Mouse (Mus musculus) gastrocnemius, adult 2 months (tissue): ENCODE data around the gene Gemin7. TPM values are rescaled to one million over a fixed set of nuclear protein-coding genes. Genes with fewer than 3 reads are reported as not detected.

Source experiments
- DNase-seq: peaks from one replicate; pipeline ENCODE4 v3.0.0; 2022
- H3K27ac ChIP-seq: fragments of 200-600 bp; 2 replicates; pipeline ENCODE4 v1.8.1; 2022; ENCODE audit warnings: mild to moderate bottlenecking
- H3K4me3 ChIP-seq: fragments of 200-600 bp; 2 replicates; pipeline ENCODE4 v1.8.1; 2022; ENCODE audit warnings: mild to moderate bottlenecking, moderate library complexity
- CTCF ChIP-seq: fragments of 200-600 bp; IDR thresholded peaks from 2 replicates; pipeline ENCODE4 v1.8.1; 2022; ENCODE audit warnings: antibody characterized with exemption, mild to moderate bottlenecking, moderate library complexity
- intact Hi-C: fragments of 180-260 bp; cut with DNase I; formaldehyde crosslinking; loops from one replicate; pipeline ENCODE4 v1.15.1; 2025
- total RNA-seq, 2 experiments: library from RNA; stranded (reverse); gene quantifications; 2 replicates each; pipeline ENCODE4 v1.2.3; 2021

Gemin7 gene
- total RNA-seq, 2 experiments from 2014 or later, result 73.4 to 74.2 TPM

DNA sequence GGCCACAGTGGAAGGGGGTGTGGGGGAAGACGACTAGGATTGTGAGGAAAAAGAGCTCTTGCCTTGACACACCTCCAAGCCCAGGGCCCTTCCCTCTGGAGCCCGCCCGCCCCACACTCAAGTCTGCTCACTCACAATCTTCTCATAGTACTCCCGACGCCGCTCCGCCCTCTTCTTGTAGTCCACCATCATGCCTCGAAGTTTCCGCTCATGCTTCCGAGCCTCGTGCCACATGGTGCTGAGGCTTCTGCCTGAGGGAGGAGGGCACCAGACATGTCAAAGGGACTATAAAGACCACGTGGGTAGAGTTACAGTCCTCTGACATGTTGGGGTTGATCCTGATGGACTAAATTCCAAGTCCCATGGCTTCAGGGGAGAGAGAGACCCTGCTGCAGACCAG lies 25.7 kb upstream of the Gemin7 start:
- peak overlapping the region; percentile 86 for H3K4me3 ChIP-seq
- TF ChIP-seq CTCF, result no peak
- no peak overlapping the region for H3K27ac ChIP-seq
- DNase-seq, result no peak
- intact Hi-C loops, result no loop called here

GRCm38 (mm10) chr7:19600562-19600961 lies 23.2 kb upstream of the Gemin7 start:
- H3K4me3 ChIP-seq, result no peak overlapping the region
- no peak overlapping the region for H3K27ac ChIP-seq
- intact Hi-C loops, result no loop called here
- DNase-seq, result no peak
- no peak for TF ChIP-seq CTCF

DNA sequence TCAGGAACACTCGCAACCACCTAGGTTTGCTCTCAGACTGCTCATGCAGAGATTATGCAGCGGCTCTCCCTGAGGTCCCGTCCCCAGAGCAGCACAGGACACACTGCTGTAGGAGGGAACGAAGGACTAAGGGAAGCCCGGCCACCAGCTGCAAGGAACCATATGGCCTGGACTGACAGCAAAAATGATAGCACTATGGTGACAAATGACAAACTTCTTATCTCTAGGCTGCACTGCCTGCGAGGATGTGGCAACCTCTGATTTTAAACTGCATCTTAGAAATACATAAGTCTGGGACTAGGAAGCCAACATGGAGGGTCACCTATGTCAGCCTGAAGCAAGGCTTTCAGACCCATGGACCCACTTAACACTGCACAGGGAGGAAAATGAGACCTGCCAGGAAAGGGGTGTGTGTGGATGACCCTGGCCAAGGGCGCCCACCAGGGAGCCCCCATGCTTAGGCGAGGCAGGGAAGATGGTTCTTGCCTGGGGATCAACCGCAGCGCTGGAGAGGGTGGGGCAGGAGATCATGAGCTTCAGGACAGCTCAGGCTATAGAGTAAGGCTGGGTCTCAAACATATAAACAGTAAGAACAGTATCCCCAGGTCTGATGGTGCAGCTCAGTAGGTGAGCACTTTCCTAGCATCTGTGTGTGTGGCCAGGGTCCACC lies 15.8 kb upstream of the Gemin7 start:
- Histone ChIP-seq H3K4me3 (no peak overlapping the region), H3K27ac (no peak overlapping the region)
- intact Hi-C loops, result no loop called here
- TF ChIP-seq CTCF, result no peak
- DNase-seq, result no peak

DNA sequence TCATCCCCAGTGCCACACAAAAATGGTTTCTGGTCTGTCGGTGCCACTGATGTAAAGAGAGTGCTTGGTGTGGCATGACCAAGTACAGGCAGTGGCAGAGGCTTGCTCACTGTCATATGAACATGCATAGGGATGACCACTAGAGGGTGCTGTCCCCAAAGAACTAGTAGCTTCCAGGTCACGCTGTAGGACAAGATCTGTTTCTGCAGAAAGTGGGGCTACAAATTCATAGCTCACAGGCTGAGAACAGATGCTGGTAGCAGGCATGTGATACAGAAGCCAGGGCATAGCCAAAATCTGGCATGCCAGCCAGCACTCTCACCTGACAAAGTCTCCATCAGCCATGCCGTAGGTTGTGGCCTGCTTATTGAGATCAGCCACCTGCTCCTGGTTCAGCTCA lies 12.5 kb upstream of the Gemin7 start:
- intact Hi-C loops, result loop anchor here (1.0 to 2.0 kb wide), 2 partner anchors 29 to 87 kb away; no protein-coding TSS in a partner anchor
- H3K27ac ChIP-seq, result no peak overlapping the region
- TF ChIP-seq CTCF, result peak; percentile 93
- no peak overlapping the region for H3K4me3 ChIP-seq
- DNase-seq, result peak; percentile 72

- intact Hi-C loops, result loop anchor here (1.0 kb wide), 1 partner anchor 86 kb away; no protein-coding TSS in a partner anchor
- peak; percentile 62 for TF ChIP-seq CTCF
- Histone ChIP-seq H3K27ac (no peak overlapping the region), H3K4me3 (no peak overlapping the region)
- DNase-seq, result peak; percentile 62
These were observed 11.8 kb upstream of the Gemin7 start for GRCm38 (mm10) chr7:19589207-19589606.

GRCm38 (mm10) chr7:19586269-19586668 lies 8.9 kb upstream of the Gemin7 start:
- intact Hi-C loops, result no loop called here
- H3K27ac ChIP-seq, result no peak overlapping the region
- no peak overlapping the region for H3K4me3 ChIP-seq
- no peak for TF ChIP-seq CTCF
- DNase-seq, result no peak

- intact Hi-C loops, result no loop called here
- Histone ChIP-seq H3K4me3 (no peak overlapping the region), H3K27ac (no peak overlapping the region)
- no peak for DNase-seq
- TF ChIP-seq CTCF, result no peak
These were observed 3.2 kb upstream of the Gemin7 start for GRCm38 (mm10) chr7:19580634-19581033.

- TF ChIP-seq CTCF, result no peak
- no peak for DNase-seq
- Histone ChIP-seq H3K4me3 (no peak overlapping the region), H3K27ac (no peak overlapping the region)
- intact Hi-C loops, result loop anchor here (5.0 to 10.0 kb wide), 2 partner anchors 38 to 175 kb away; partner anchors contain the start of genes Ckm and Klc3
These were observed 2.4 kb upstream of the Gemin7 start for GRCm38 (mm10) chr7:19579751-19580150.

GRCm38 (mm10) chr7:19578436-19578835 lies 1.0 kb upstream of the Gemin7 start:
- intact Hi-C loops, result loop anchor here (5.0 to 10.0 kb wide), 2 partner anchors 39 to 174 kb away; partner anchors contain the start of genes Ckm and Klc3
- Histone ChIP-seq H3K27ac (no peak overlapping the region), H3K4me3 (peak overlapping the region; percentile 73)
- DNase-seq, result no peak
- TF ChIP-seq CTCF, result no peak

DNA sequence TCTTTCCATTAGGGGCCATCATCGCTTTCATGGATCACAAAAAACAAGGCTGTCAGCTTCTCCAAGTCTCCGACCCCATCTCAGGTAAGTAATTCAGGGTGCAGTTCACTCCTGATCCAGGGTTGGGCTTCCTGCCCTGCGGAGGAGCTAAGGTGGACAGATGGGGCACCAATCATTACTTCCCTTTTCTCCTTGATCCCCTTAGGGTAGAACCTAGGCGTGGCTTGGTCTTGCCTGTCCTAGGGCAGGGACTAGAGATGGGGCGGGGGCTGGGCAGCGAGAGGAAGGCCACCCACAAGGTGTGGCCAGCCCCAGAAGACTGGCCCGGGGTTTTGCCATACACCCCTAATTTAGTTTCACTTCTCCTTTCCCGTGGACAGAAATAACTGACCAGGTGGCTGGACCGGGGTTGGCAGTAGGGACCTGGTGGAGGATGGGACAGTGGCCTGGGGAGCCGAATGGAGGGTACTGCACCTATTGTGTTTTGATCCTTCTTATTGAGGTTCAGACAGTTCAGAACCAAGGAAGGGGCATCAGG lies 551 bp upstream of the Gemin7 start:
- no peak for TF ChIP-seq CTCF
- Histone ChIP-seq H3K27ac (peak overlapping the region; percentile 61), H3K4me3 (peak overlapping the region; percentile 73)
- DNase-seq, result peak; percentile 57
- intact Hi-C loops, result loop anchor here (5.0 to 10.0 kb wide), 2 partner anchors 39 to 173 kb away; partner anchors contain the start of genes Ckm and Klc3

GRCm38 (mm10) chr7:19575559-19575958 lies 1.8 kb downstream of the Gemin7 start:
- intact Hi-C loops, result loop anchor here (5.0 to 10.0 kb wide), 2 partner anchors 42 to 171 kb away; partner anchors contain the start of genes Ckm and Klc3

DNA sequence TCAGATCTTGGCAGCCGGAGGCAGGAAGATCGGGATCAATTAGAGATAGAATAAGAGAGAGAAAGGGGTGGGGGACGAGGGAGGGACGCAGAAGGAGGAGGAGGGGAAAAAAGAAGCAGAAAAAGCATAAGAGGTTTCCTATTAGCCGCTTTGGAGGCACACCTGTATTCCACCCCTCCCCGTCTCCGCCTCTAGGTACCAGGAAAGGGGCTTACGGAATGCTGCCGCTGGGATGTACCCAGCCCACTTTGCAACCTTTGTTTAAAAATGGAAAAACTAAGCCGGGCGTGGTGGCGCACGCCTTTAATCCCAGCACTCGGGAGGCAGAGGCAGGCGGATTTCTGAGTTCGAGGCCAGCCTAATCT lies 3.6 kb downstream of the Gemin7 start:
- peak overlapping the region; percentile 95 for H3K27ac ChIP-seq
- DNase-seq, result no peak
- intact Hi-C loops, result loop anchor here (5.0 to 10.0 kb wide), 3 partner anchors 71 to 169 kb away; partner anchors contain the start of genes Ckm, Klc3 and Mark4
- H3K4me3 ChIP-seq, result peak overlapping the region; percentile 95
- no peak for TF ChIP-seq CTCF

More at GRCm38 (mm10) chr7:19575559-19575958, 1.8 kb downstream of the Gemin7 start:
- H3K4me3 ChIP-seq, result no peak overlapping the region
- H3K27ac ChIP-seq, result no peak overlapping the region
- no peak for TF ChIP-seq CTCF
- DNase-seq, result no peak

DNA sequence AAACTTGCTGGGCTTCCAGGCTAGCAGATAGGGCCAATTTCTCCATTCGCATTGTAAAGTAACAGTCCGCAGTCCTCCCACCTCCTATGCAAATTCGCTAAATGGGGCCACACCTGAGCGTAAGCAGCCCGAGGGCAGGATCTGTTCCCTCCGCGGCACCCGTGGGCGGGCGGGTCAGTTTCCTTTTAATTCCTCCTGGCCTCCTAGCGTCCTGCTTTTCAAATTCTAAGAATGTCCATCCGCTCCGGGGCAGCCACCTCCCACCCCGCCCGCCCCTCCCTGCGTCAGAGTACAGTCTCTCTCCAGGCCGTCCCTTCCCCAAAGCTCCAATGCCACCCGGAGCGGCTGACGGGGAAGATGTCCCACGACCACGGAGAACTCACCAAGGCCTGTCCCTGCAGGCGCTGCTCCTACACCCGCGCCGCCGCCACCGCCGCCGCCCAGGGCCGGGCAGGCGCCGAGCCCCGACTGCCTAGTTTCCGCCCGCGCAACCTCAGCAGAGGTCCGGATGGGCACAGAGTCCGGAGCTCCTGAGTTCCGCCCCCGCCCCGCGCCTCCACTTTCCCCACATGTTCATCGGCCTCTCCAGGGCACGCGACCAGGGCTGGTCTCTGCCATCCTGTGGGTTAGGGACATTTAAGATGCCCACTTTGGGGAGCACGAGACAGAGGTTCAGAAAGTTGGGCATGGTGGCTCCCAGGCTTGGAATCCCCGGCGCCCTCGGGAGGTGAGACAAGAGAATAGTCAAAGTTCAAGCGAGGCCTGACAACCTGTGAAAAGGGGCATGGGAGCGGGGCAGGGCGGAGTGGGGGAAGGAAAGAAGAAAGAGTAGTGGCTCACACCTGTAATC lies 4.2 kb downstream of the Gemin7 start:
- peak overlapping the region; percentile 95 for H3K4me3 ChIP-seq
- peak; percentile 49 for TF ChIP-seq CTCF
- peak; percentile 90 for DNase-seq
- intact Hi-C loops, result loop anchor here (5.0 to 10.0 kb wide), 3 partner anchors 71 to 168 kb away; partner anchors contain the start of genes Ckm, Klc3 and Mark4
- H3K27ac ChIP-seq, result peak overlapping the region; percentile 95
